Mouse (Mus musculus) lung, embryonic 16.5 days (tissue): ENCODE results near the gene Mcu. TPM values are rescaled to one million over a fixed set of nuclear protein-coding genes. Genes with fewer than 3 reads are reported as not detected.

Experiments used
- ATAC-seq: fragments of 200-750 bp; cut with Nextera tagmentation; 2 replicates; pipeline ENCODE4 v1.8.0; 2017; ENCODE audit warnings: low read depth, mild to moderate bottlenecking, moderate library complexity
- H3K27ac ChIP-seq: fragments of 300-500 bp; sonication (generic); 2 replicates; pipeline ENCODE4 v1.5.1; 2014; ENCODE audit warnings: mild to moderate bottlenecking, control low read depth, low read length
- H3K27me3 ChIP-seq: fragments of 300-500 bp; sonication (generic); 2 replicates; pipeline ENCODE4 v1.6.1; 2014; ENCODE audit warnings: low read depth, low read length, mixed read lengths; ENCODE audit not compliant: control insufficient read depth, insufficient read depth
- H3K36me3 ChIP-seq: fragments of 300-500 bp; sonication (generic); 2 replicates; pipeline ENCODE4 v1.6.1; 2014; ENCODE audit warnings: low read length; ENCODE audit not compliant: control insufficient read depth, insufficient read depth
- H3K4me1 ChIP-seq: fragments of 300-500 bp; sonication (generic); replicated peaks from 2 replicates; pipeline ENCODE4 v1.6.1; 2014; ENCODE audit warnings: low read length, mixed read lengths; ENCODE audit not compliant: control insufficient read depth, insufficient read depth
- H3K4me2 ChIP-seq: fragments of 300-500 bp; sonication (generic); 2 replicates; pipeline ENCODE4 v1.6.1; 2014; ENCODE audit warnings: low read depth, low read length, control low read depth
- H3K4me3 ChIP-seq: fragments of 300-500 bp; sonication (generic); 2 replicates; pipeline ENCODE4 v1.5.1; 2014; ENCODE audit warnings: mild to moderate bottlenecking, low read length, control low read depth
- H3K9ac ChIP-seq: fragments of 300-500 bp; sonication (generic); 2 replicates; pipeline ENCODE4 v1.6.1; 2014; ENCODE audit warnings: low read length, control low read depth
- H3K9me3 ChIP-seq: fragments of 300-500 bp; sonication (generic); 2 replicates; pipeline ENCODE4 v1.6.1; 2016; ENCODE audit warnings: low read length; ENCODE audit not compliant: control insufficient read depth
- WGBS: fragments of 180-500 bp; shearing (Covaris S2); extraction: QIAGEN DNeasy Blood & Tissue Kit; methylation state at CpG from one replicate; pipeline ENCODE4 v1.1.7; 2014; 5-methylcytosine and 5-hydroxymethylcytosine counted together
- polyA plus RNA-seq: library from polyadenylated mRNA; unstranded; fragments of >200 nt; fragmentation: Nextera tagmentation; extraction: Ambion mirVana; gene quantifications from 2 replicates; pipeline ENCODE4 v1.2.1, GENCODE M21; 2015

Mcu gene
- polyA plus RNA-seq, 1 experiment from 2014 or later, result 33.3 TPM

GRCm38 (mm10) chr10:59439508-59439931 is 177.0 kb downstream of the Mcu start:
- 26% methylated on average over 5 of the region's 5 CpGs for WGBS

GRCm38 (mm10) chr10:59438651-59439050 is 177.8 kb downstream of the Mcu start:
- Histone ChIP-seq H3K9ac (no peak overlapping the region), H3K27ac (no peak overlapping the region), H3K4me3 (no peak overlapping the region), H3K9me3 (no peaks in the 10 kb centered on the region), H3K27me3 (no peaks in the 10 kb centered on the region), H3K4me1 (peaks cover 22% of the 10 kb centered on the region), H3K36me3 (no peaks in the 10 kb centered on the region), H3K4me2 (no peak overlapping the region)
- 87% methylated on average over 12 of the region's 12 CpGs for WGBS
- ATAC-seq, result no peak

More at GRCm38 (mm10) chr10:59439508-59439931, 177.0 kb downstream of the Mcu start:
- H3K4me2 ChIP-seq, result no peak overlapping the region
- no peaks in the 10 kb centered on the region for H3K27me3 ChIP-seq
- ATAC-seq, result peak; percentile 70
- H3K9ac ChIP-seq, result no peak overlapping the region
- H3K27ac ChIP-seq, result peak overlapping the region; percentile 84
- peaks cover 26% of the 10 kb centered on the region for H3K4me1 ChIP-seq
- no peaks in the 10 kb centered on the region for H3K9me3 ChIP-seq
- H3K36me3 ChIP-seq, result no peaks in the 10 kb centered on the region
- H3K4me3 ChIP-seq, result no peak overlapping the region

- no peak overlapping the region for H3K9ac ChIP-seq
These were observed 180.7 kb downstream of the Mcu start for GRCm38 (mm10) chr10:59435746-59436145.

GRCm38 (mm10) chr10:59430701-59431218 is 185.7 kb downstream of the Mcu start:
- no peak overlapping the region for H3K4me3 ChIP-seq
- ATAC-seq, result no peak
- no peak overlapping the region for H3K27ac ChIP-seq
- no peaks in the 10 kb centered on the region for H3K27me3 ChIP-seq
- H3K9ac ChIP-seq, result no peak overlapping the region
- H3K4me2 ChIP-seq, result no peak overlapping the region
- 24% methylated on average over 6 of the region's 6 CpGs for WGBS
- no peaks in the 10 kb centered on the region for H3K4me1 ChIP-seq
- H3K36me3 ChIP-seq, result no peaks in the 10 kb centered on the region
- no peaks in the 10 kb centered on the region for H3K9me3 ChIP-seq

More at GRCm38 (mm10) chr10:59435746-59436145, 180.7 kb downstream of the Mcu start:
- ATAC-seq, result no peak
- Histone ChIP-seq H3K9me3 (no peaks in the 10 kb centered on the region), H3K4me1 (peaks cover 14% of the 10 kb centered on the region), H3K27ac (no peak overlapping the region), H3K27me3 (no peaks in the 10 kb centered on the region), H3K4me3 (no peak overlapping the region), H3K4me2 (no peak overlapping the region), H3K36me3 (no peaks in the 10 kb centered on the region)
- 92% methylated on average over 18 of the region's 18 CpGs for WGBS

- H3K9me3 ChIP-seq, result no peaks in the 10 kb centered on the region
- H3K4me3 ChIP-seq, result no peak overlapping the region
- no peak overlapping the region for H3K4me2 ChIP-seq
- 77% methylated on average over 16 of the region's 16 CpGs for WGBS
- no peak overlapping the region for H3K9ac ChIP-seq
- no peaks in the 10 kb centered on the region for H3K27me3 ChIP-seq
- no peaks in the 10 kb centered on the region for H3K36me3 ChIP-seq
- no peak for ATAC-seq
- peaks cover under 1% of the 10 kb centered on the region; the same call in 1 of the 2 replicates for H3K4me1 ChIP-seq
- no peak overlapping the region for H3K27ac ChIP-seq
These were observed 186.9 kb downstream of the Mcu start for GRCm38 (mm10) chr10:59429448-59430135.

GRCm38 (mm10) chr10:59426371-59426770 is 190.1 kb downstream of the Mcu start:
- 47% methylated on average over 4 of the region's 4 CpGs for WGBS
- H3K36me3 ChIP-seq, result no peaks in the 10 kb centered on the region
- no peak overlapping the region for H3K4me3 ChIP-seq
- H3K9ac ChIP-seq, result no peak overlapping the region
- ATAC-seq, result no peak
- H3K27me3 ChIP-seq, result no peaks in the 10 kb centered on the region
- no peak overlapping the region for H3K4me2 ChIP-seq
- H3K27ac ChIP-seq, result no peak overlapping the region
- H3K4me1 ChIP-seq, result peaks cover 7% of the 10 kb centered on the region
- no peaks in the 10 kb centered on the region for H3K9me3 ChIP-seq

- ATAC-seq, result peak; percentile 89
- Histone ChIP-seq H3K36me3 (no peaks in the 10 kb centered on the region), H3K4me3 (no peak overlapping the region), H3K27me3 (no peaks in the 10 kb centered on the region), H3K4me2 (no peak overlapping the region), H3K4me1 (peaks cover 7% of the 10 kb centered on the region), H3K9ac (no peak overlapping the region), H3K9me3 (no peaks in the 10 kb centered on the region), H3K27ac (peak overlapping the region; percentile 5)
- WGBS, result 55% methylated on average over 7 of the region's 7 CpGs
These were observed 191.1 kb downstream of the Mcu start for GRCm38 (mm10) chr10:59425369-59425768.

GRCm38 (mm10) chr10:59424453-59424852 is 192.0 kb downstream of the Mcu start:
- no peaks in the 10 kb centered on the region for H3K9me3 ChIP-seq
- no peak overlapping the region for H3K4me2 ChIP-seq
- no peak overlapping the region for H3K27ac ChIP-seq
- no peak overlapping the region for H3K9ac ChIP-seq
- H3K36me3 ChIP-seq, result no peaks in the 10 kb centered on the region
- H3K4me1 ChIP-seq, result peaks cover 7% of the 10 kb centered on the region
- 36% methylated on average over 3 of the region's 3 CpGs for WGBS
- ATAC-seq, result no peak
- no peak overlapping the region for H3K4me3 ChIP-seq
- H3K27me3 ChIP-seq, result no peaks in the 10 kb centered on the region

GRCm38 (mm10) chr10:59419516-59419915 is 197.0 kb downstream of the Mcu start:
- WGBS, result 71% methylated on average over 4 of the region's 4 CpGs
- Histone ChIP-seq H3K4me3 (no peak overlapping the region), H3K27me3 (no peaks in the 10 kb centered on the region), H3K9me3 (no peaks in the 10 kb centered on the region), H3K36me3 (no peaks in the 10 kb centered on the region), H3K27ac (no peak overlapping the region), H3K9ac (no peak overlapping the region), H3K4me2 (no peak overlapping the region), H3K4me1 (peaks cover 6% of the 10 kb centered on the region)
- ATAC-seq, result no peak
